Mouse (Mus musculus) embryonic facial prominence, embryonic 15.5 days (tissue): ENCODE data around the gene Tanc2. TPM values are rescaled to one million over a fixed set of nuclear protein-coding genes. Genes with fewer than 3 reads are reported as not detected.

Experiments used
- ATAC-seq: fragments of 200-750 bp; cut with Nextera tagmentation; 2 replicates; pipeline ENCODE4 v1.8.0; 2017; ENCODE audit warnings: low read depth, moderate TSS enrichment; ENCODE audit not compliant: insufficient number of reproducible peaks, low FRiP score, low TSS enrichment
- H3K27ac ChIP-seq: fragments of 300-500 bp; sonication (generic); replicated peaks from 2 replicates; pipeline ENCODE4 v1.5.1; 2015; ENCODE audit warnings: mild to moderate bottlenecking, inconsistent platforms
- H3K27me3 ChIP-seq: fragments of 300-500 bp; sonication (generic); 2 replicates; pipeline ENCODE4 v1.6.1; 2015; ENCODE audit warnings: inconsistent platforms
- H3K36me3 ChIP-seq: fragments of 300-500 bp; sonication (generic); 2 replicates; pipeline ENCODE4 v1.6.1; 2015; ENCODE audit warnings: mild to moderate bottlenecking, inconsistent platforms
- H3K4me1 ChIP-seq: fragments of 300-500 bp; sonication (generic); 2 replicates; pipeline ENCODE4 v1.6.1; 2015; ENCODE audit warnings: inconsistent platforms
- H3K4me2 ChIP-seq: fragments of 300-500 bp; sonication (generic); replicated peaks from 2 replicates; pipeline ENCODE4 v1.6.1; 2015; ENCODE audit warnings: mild to moderate bottlenecking, inconsistent platforms
- H3K4me3 ChIP-seq: fragments of 300-500 bp; sonication (generic); replicated peaks from 2 replicates; pipeline ENCODE4 v1.5.1; 2015; ENCODE audit warnings: mild to moderate bottlenecking, inconsistent platforms
- H3K9ac ChIP-seq: fragments of 300-500 bp; sonication (generic); 2 replicates; pipeline ENCODE4 v1.6.1; 2015; ENCODE audit warnings: inconsistent platforms
- H3K9me3 ChIP-seq: fragments of 300-500 bp; sonication (generic); replicated peaks from 2 replicates; pipeline ENCODE4 v1.6.1; 2016; ENCODE audit warnings: inconsistent platforms
- WGBS: fragments of 180-500 bp; shearing (Covaris S2); methylation state at CpG from one replicate; pipeline ENCODE4 v1.1.7; 2015; 5-methylcytosine and 5-hydroxymethylcytosine counted together
- polyA plus RNA-seq: library from polyadenylated mRNA; unstranded; fragments of >200 nt; fragmentation: Nextera tagmentation; extraction: Ambion mirVana; gene quantifications from 2 replicates; pipeline ENCODE4 v1.2.1, GENCODE M21; 2015

The Tanc2 gene
- polyA plus RNA-seq, 1 experiment from 2014 or later, result 12.7 TPM

- Histone ChIP-seq H3K4me2 (peak overlapping the region; percentile 96), H3K4me3 (peak overlapping the region; percentile 58), H3K4me1 (peaks cover 16% of the 10 kb centered on the region), H3K27ac (peak overlapping the region; percentile 65; the same call in 1 of the 2 replicates), H3K27me3 (peaks cover 18% of the 10 kb centered on the region), H3K9me3 (no peaks in the 10 kb centered on the region), H3K36me3 (no peaks in the 10 kb centered on the region), H3K9ac (peak overlapping the region; percentile 47; the same call in 1 of the 2 replicates)
- WGBS, result 1% methylated on average over 59 of the region's 59 CpGs
- ATAC-seq, result no peak; the same call in 1 of the 2 replicates
Measured at GRCm38 (mm10) chr11:105944126-105944621, 354.4 kb downstream of the Tanc2 start.

- no peak for ATAC-seq
Measured at GRCm38 (mm10) chr11:105944770-105945672, 355.2 kb downstream of the Tanc2 start.

GRCm38 (mm10) chr11:105946694-105947154, 356.9 kb downstream of the Tanc2 start:
- Histone ChIP-seq H3K36me3 (no peaks in the 10 kb centered on the region), H3K4me2 (no peak overlapping the region), H3K4me1 (peaks cover 21% of the 10 kb centered on the region), H3K27me3 (peaks cover 18% of the 10 kb centered on the region), H3K9ac (no peak overlapping the region), H3K9me3 (no peaks in the 10 kb centered on the region), H3K4me3 (no peak overlapping the region), H3K27ac (peak overlapping the region; percentile 82)
- no peak for ATAC-seq
- WGBS, result 38% methylated on average over 11 of the region's 11 CpGs

More at GRCm38 (mm10) chr11:105944770-105945672, 355.2 kb downstream of the Tanc2 start:
- Histone ChIP-seq H3K4me3 (peak overlapping the region; percentile 58), H3K4me2 (peak overlapping the region; percentile 96), H3K27ac (peak overlapping the region; percentile 65), H3K4me1 (peaks cover 16% of the 10 kb centered on the region), H3K36me3 (no peaks in the 10 kb centered on the region), H3K27me3 (peaks cover 18% of the 10 kb centered on the region), H3K9me3 (no peaks in the 10 kb centered on the region), H3K9ac (no peak overlapping the region)
- WGBS, result 67% methylated on average over 16 of the region's 16 CpGs

- H3K4me1 ChIP-seq, result peaks cover 33% of the 10 kb centered on the region
- no peak overlapping the region for H3K4me2 ChIP-seq
- no peaks in the 10 kb centered on the region for H3K36me3 ChIP-seq
- no peaks in the 10 kb centered on the region for H3K9me3 ChIP-seq
- H3K9ac ChIP-seq, result no peak overlapping the region
- no peak overlapping the region for H3K27ac ChIP-seq
- ATAC-seq, result no peak
- H3K4me3 ChIP-seq, result no peak overlapping the region
- WGBS, result 65% methylated on average over 2 of the region's 2 CpGs
- H3K27me3 ChIP-seq, result peaks cover 14% of the 10 kb centered on the region
Measured at GRCm38 (mm10) chr11:105948255-105948654, 358.5 kb downstream of the Tanc2 start.

GRCm38 (mm10) chr11:105950519-105950918, 360.7 kb downstream of the Tanc2 start:
- Histone ChIP-seq H3K36me3 (no peaks in the 10 kb centered on the region), H3K27me3 (no peaks in the 10 kb centered on the region), H3K9me3 (no peaks in the 10 kb centered on the region), H3K4me3 (no peak overlapping the region), H3K9ac (no peak overlapping the region), H3K4me1 (peaks cover 25% of the 10 kb centered on the region), H3K27ac (no peak overlapping the region), H3K4me2 (no peak overlapping the region)
- ATAC-seq, result no peak
- WGBS, result 66% methylated on average over 4 of the region's 4 CpGs

- Histone ChIP-seq H3K36me3 (no peaks in the 10 kb centered on the region), H3K4me2 (no peak overlapping the region), H3K9me3 (no peaks in the 10 kb centered on the region), H3K4me1 (peaks cover 22% of the 10 kb centered on the region), H3K27ac (no peak overlapping the region), H3K27me3 (no peaks in the 10 kb centered on the region), H3K9ac (no peak overlapping the region), H3K4me3 (no peak overlapping the region)
- peak; percentile 9; the same call in 1 of the 2 replicates for ATAC-seq
- 27% methylated on average over 3 of the region's 3 CpGs for WGBS
Measured at GRCm38 (mm10) chr11:105951601-105952044, 361.8 kb downstream of the Tanc2 start.

- Histone ChIP-seq H3K27ac (no peak overlapping the region), H3K4me1 (peaks cover 20% of the 10 kb centered on the region), H3K4me3 (no peak overlapping the region), H3K9ac (no peak overlapping the region), H3K27me3 (no peaks in the 10 kb centered on the region), H3K9me3 (no peaks in the 10 kb centered on the region), H3K4me2 (no peak overlapping the region), H3K36me3 (no peaks in the 10 kb centered on the region)
- no peak for ATAC-seq
- WGBS, result 85% methylated on average over 9 of the region's 9 CpGs
Measured at GRCm38 (mm10) chr11:105952111-105952510, 362.3 kb downstream of the Tanc2 start.

GRCm38 (mm10) chr11:105952911-105953386, 363.2 kb downstream of the Tanc2 start, which contains the start of gene Cyb561:
Cyb561 (minus strand) TSS chr11:105953336.
- Histone ChIP-seq H3K4me3 (no peak within 1 kb of the TSS), H3K4me2 (no peak within 1 kb of the TSS), H3K9ac (no peak within 1 kb of the TSS), H3K9me3 (no peaks in the 10 kb centered on the region), H3K4me1 (peaks cover 20% of the 10 kb centered on the region), H3K36me3 (no peaks in the 10 kb centered on the region), H3K27me3 (no peaks in the 10 kb centered on the region), H3K27ac (no peak within 1 kb of the TSS; the same call in 1 of the 2 replicates)
- 0 out of 2 replicates have a peak, but pooled peaks have one; percentile 55 for ATAC-seq
- WGBS, result 64% methylated on average over 12 of the region's 12 CpGs

- Histone ChIP-seq H3K4me3 (no peak overlapping the region), H3K9ac (no peak overlapping the region), H3K27ac (no peak overlapping the region; the same call in 1 of the 2 replicates), H3K27me3 (no peaks in the 10 kb centered on the region), H3K4me1 (peaks cover 20% of the 10 kb centered on the region), H3K4me2 (no peak overlapping the region), H3K9me3 (no peaks in the 10 kb centered on the region), H3K36me3 (no peaks in the 10 kb centered on the region)
- 49% methylated on average over 6 of the region's 6 CpGs for WGBS
- no peak for ATAC-seq
Measured at GRCm38 (mm10) chr11:105953402-105953801, 363.6 kb downstream of the Tanc2 start.

- peaks cover 15% of the 10 kb centered on the region; the same call in 1 of the 2 replicates for H3K4me1 ChIP-seq
- no peak overlapping the region for H3K4me3 ChIP-seq
- WGBS, result 84% methylated on average over 28 of the region's 28 CpGs
- no peak overlapping the region for H3K4me2 ChIP-seq
- H3K27me3 ChIP-seq, result no peaks in the 10 kb centered on the region
- H3K9me3 ChIP-seq, result no peaks in the 10 kb centered on the region
- H3K36me3 ChIP-seq, result no peaks in the 10 kb centered on the region
- no peak for ATAC-seq
- no peak overlapping the region for H3K27ac ChIP-seq
- no peak overlapping the region for H3K9ac ChIP-seq
Measured at GRCm38 (mm10) chr11:105955815-105956430, 366.1 kb downstream of the Tanc2 start.

GRCm38 (mm10) chr11:105957501-105957900, 367.7 kb downstream of the Tanc2 start:
- WGBS, result 52% methylated on average over 6 of the region's 6 CpGs
- no peak overlapping the region for H3K4me2 ChIP-seq

More at GRCm38 (mm10) chr11:105957501-105957900, 367.7 kb downstream of the Tanc2 start:
- H3K36me3 ChIP-seq, result no peaks in the 10 kb centered on the region
- H3K27me3 ChIP-seq, result no peaks in the 10 kb centered on the region
- ATAC-seq, result no peak
- no peak overlapping the region for H3K9ac ChIP-seq
- no peak overlapping the region for H3K4me3 ChIP-seq
- no peak overlapping the region for H3K27ac ChIP-seq
- H3K9me3 ChIP-seq, result no peaks in the 10 kb centered on the region
- peaks cover 11% of the 10 kb centered on the region; the same call in 1 of the 2 replicates for H3K4me1 ChIP-seq
